Mouse (Mus musculus): ENCODE data around the gene Mief2. TPM values are rescaled to one million over a fixed set of nuclear protein-coding genes. Genes with fewer than 3 reads are reported as not detected.

The Mief2 gene
- polyA plus RNA-seq, 1 experiment from 2014 or later, result 8.5 TPM

GRCm38 (mm10) chr11:60776107-60776828, 48.1 kb downstream of the Mief2 start:
- no peak for DNase-seq (ENCODE audit: low spot score)
- no peaks in the 10 kb centered on the region for H3K27me3 ChIP-seq (ENCODE audit: control insufficient read depth, insufficient read depth, low read length)
- H3K4me3 ChIP-seq (ENCODE audit: low read depth, low read length), result peak overlapping the region; percentile 82
- no peaks in the 10 kb centered on the region for H3K36me3 ChIP-seq (ENCODE audit: control insufficient read depth, insufficient read depth, low read length)
- TF ChIP-seq CTCF (IDR thresholded peaks at IDR 0.05; ENCODE audit: low read depth) (no peak), EP300 (optimal IDR thresholded peaks at IDR 0.05) (no peak)
- 3% methylated on average over 17 of the region's 17 CpGs for WGBS
- peak overlapping the region; percentile 87 for H3K9ac ChIP-seq (ENCODE audit: low read length)
- peak overlapping the region; percentile 96 for H3K4me2 ChIP-seq (replicated peaks; ENCODE audit: low read depth)
- peak overlapping the region; percentile 95 for H3K27ac ChIP-seq (replicated peaks)
- H3K4me1 ChIP-seq (replicated peaks; ENCODE audit: control insufficient read depth, insufficient read depth), result peaks cover 15% of the 10 kb centered on the region
- no peak for ATAC-seq (ENCODE audit: low FRiP score, low TSS enrichment)
- no peaks in the 10 kb centered on the region for H3K9me3 ChIP-seq (ENCODE audit: control insufficient read depth, low read length)

GRCm38 (mm10) chr11:60776829-60777740, 48.9 kb downstream of the Mief2 start, which contains the start of the genes Top3a and Smcr8:
Gene Top3a, minus strand, starts transcription at chr11:60777365.
Gene Smcr8, plus strand, starts transcription at chr11:60777524.
- peak within 1 kb of the TSS; percentile 96 for H3K4me2 ChIP-seq (replicated peaks; ENCODE audit: low read depth)
- peaks cover 18% of the 10 kb centered on the region for H3K4me1 ChIP-seq (replicated peaks; ENCODE audit: control insufficient read depth, insufficient read depth)
- TF ChIP-seq EP300 (optimal IDR thresholded peaks at IDR 0.05) (no peak), CTCF (IDR thresholded peaks at IDR 0.05; ENCODE audit: low read depth) (no peak)
- under 1% methylated on average over 62 of the region's 62 CpGs for WGBS
- H3K9me3 ChIP-seq (ENCODE audit: control insufficient read depth, low read length), result no peaks in the 10 kb centered on the region
- DNase-seq (ENCODE audit: low spot score), result peak; percentile 90
- peak within 1 kb of the TSS; percentile 87 for H3K9ac ChIP-seq (ENCODE audit: low read length)
- H3K27ac ChIP-seq (replicated peaks), result peak within 1 kb of the TSS; percentile 95
- H3K27me3 ChIP-seq (ENCODE audit: control insufficient read depth, insufficient read depth, low read length), result no peaks in the 10 kb centered on the region
- H3K36me3 ChIP-seq (ENCODE audit: control insufficient read depth, insufficient read depth, low read length), result no peaks in the 10 kb centered on the region
- ATAC-seq (ENCODE audit: low FRiP score, low TSS enrichment), result peak; percentile 96
- peak within 1 kb of the TSS; percentile 82 for H3K4me3 ChIP-seq (ENCODE audit: low read depth, low read length)

GRCm38 (mm10) chr11:60777801-60778370, 49.7 kb downstream of the Mief2 start:
- Histone ChIP-seq H3K27ac (replicated peaks) (peak overlapping the region; percentile 95), H3K4me2 (replicated peaks; ENCODE audit: low read depth) (peak overlapping the region; percentile 96), H3K4me3 (ENCODE audit: low read depth, low read length) (peak overlapping the region; percentile 82), H3K36me3 (ENCODE audit: control insufficient read depth, insufficient read depth, low read length) (no peaks in the 10 kb centered on the region), H3K27me3 (ENCODE audit: control insufficient read depth, insufficient read depth, low read length) (no peaks in the 10 kb centered on the region), H3K4me1 (replicated peaks; ENCODE audit: control insufficient read depth, insufficient read depth) (peaks cover 18% of the 10 kb centered on the region), H3K9ac (ENCODE audit: low read length) (peak overlapping the region; percentile 87), H3K9me3 (ENCODE audit: control insufficient read depth, low read length) (no peaks in the 10 kb centered on the region)
- no peak for ATAC-seq (ENCODE audit: low FRiP score, low TSS enrichment)
- 26% methylated on average over 16 of the region's 16 CpGs for WGBS
- TF ChIP-seq CTCF (IDR thresholded peaks at IDR 0.05; ENCODE audit: low read depth), result no peak
- TF ChIP-seq EP300 (optimal IDR thresholded peaks at IDR 0.05), result no peak
- no peak for DNase-seq (ENCODE audit: low spot score)

GRCm38 (mm10) chr11:60779673-60780189, 51.5 kb downstream of the Mief2 start:
- 80% methylated on average over 10 of the region's 10 CpGs for WGBS
- Histone ChIP-seq H3K27me3 (ENCODE audit: control insufficient read depth, insufficient read depth, low read length) (no peaks in the 10 kb centered on the region), H3K4me2 (replicated peaks; ENCODE audit: low read depth) (peak overlapping the region; percentile 52), H3K4me3 (ENCODE audit: low read depth, low read length) (peak overlapping the region; percentile 19), H3K9ac (ENCODE audit: low read length) (peak overlapping the region; percentile 41), H3K4me1 (replicated peaks; ENCODE audit: control insufficient read depth, insufficient read depth) (peaks cover 18% of the 10 kb centered on the region), H3K27ac (replicated peaks) (no peak overlapping the region), H3K9me3 (ENCODE audit: control insufficient read depth, low read length) (no peaks in the 10 kb centered on the region), H3K36me3 (ENCODE audit: control insufficient read depth, insufficient read depth, low read length) (peaks cover 12% of the 10 kb centered on the region)
- no peak for ATAC-seq (ENCODE audit: low FRiP score, low TSS enrichment)
- TF ChIP-seq EP300 (optimal IDR thresholded peaks at IDR 0.05), result no peak
- no peak for TF ChIP-seq CTCF (IDR thresholded peaks at IDR 0.05; ENCODE audit: low read depth)
- DNase-seq (ENCODE audit: low spot score), result no peak

Small RNA genes within 50 kb of the gene (microRNA-seq; reads per million reads assigned to microRNA genes)
- gene Mir5100, result 1.6 reads per million

Other genes with a start within 250 kb of the Mief2 start
- 25.7 and 26.3 TPM in 2 replicates for gene Alkbh5, start 192.0 kb upstream of the Mief2 start, polyA plus RNA-seq (2015; fragmentation: Nextera tagmentation; extraction: Ambion mirVana)
- 13.6 and 14.4 TPM in 2 replicates for gene Llgl1, start 28.7 kb upstream of the Mief2 start, polyA plus RNA-seq (2015; fragmentation: Nextera tagmentation; extraction: Ambion mirVana)
- gene Flii, start 1.1 kb upstream of the Mief2 start, polyA plus RNA-seq (2015; fragmentation: Nextera tagmentation; extraction: Ambion mirVana), result 51.1 and 54.1 TPM in 2 replicates
- gene Top3a, start 49.0 kb downstream of the Mief2 start, polyA plus RNA-seq (2015; fragmentation: Nextera tagmentation; extraction: Ambion mirVana), result 4.3 and 4.7 TPM in 2 replicates
- 1.7 and 1.9 TPM in 2 replicates for gene Smcr8, start 49.1 kb downstream of the Mief2 start, polyA plus RNA-seq (2015; fragmentation: Nextera tagmentation; extraction: Ambion mirVana)
- gene Shmt1, start 83.3 kb downstream of the Mief2 start, polyA plus RNA-seq (2015; fragmentation: Nextera tagmentation; extraction: Ambion mirVana), result 29.1 and 30.9 TPM in 2 replicates
- 28.0 and 28.1 TPM in 2 replicates for gene Dhrs7b, start 102.2 kb downstream of the Mief2 start, polyA plus RNA-seq (2015; fragmentation: Nextera tagmentation; extraction: Ambion mirVana)
- gene Tmem11, start 150.9 kb downstream of the Mief2 start, polyA plus RNA-seq (2015; fragmentation: Nextera tagmentation; extraction: Ambion mirVana), result 39.8 and 42.1 TPM in 2 replicates
- 6.7 and 8.3 TPM in 2 replicates for gene Natd1, start 186.4 kb downstream of the Mief2 start, polyA plus RNA-seq (2015; fragmentation: Nextera tagmentation; extraction: Ambion mirVana)
- 105 and 108 TPM in 2 replicates for gene Map2k3, start 203.6 kb downstream of the Mief2 start, polyA plus RNA-seq (2015; fragmentation: Nextera tagmentation; extraction: Ambion mirVana)

Measured in stomach, postnatal 0 days (tissue).